Mouse (Mus musculus): ENCODE measurements around the gene Mpped1. TPM values are rescaled to one million over a fixed set of nuclear protein-coding genes. Genes with fewer than 3 reads are reported as not detected.

Mpped1 gene
- polyA plus RNA-seq, 1 experiment from 2014 or later: 400 TPM

DNA sequence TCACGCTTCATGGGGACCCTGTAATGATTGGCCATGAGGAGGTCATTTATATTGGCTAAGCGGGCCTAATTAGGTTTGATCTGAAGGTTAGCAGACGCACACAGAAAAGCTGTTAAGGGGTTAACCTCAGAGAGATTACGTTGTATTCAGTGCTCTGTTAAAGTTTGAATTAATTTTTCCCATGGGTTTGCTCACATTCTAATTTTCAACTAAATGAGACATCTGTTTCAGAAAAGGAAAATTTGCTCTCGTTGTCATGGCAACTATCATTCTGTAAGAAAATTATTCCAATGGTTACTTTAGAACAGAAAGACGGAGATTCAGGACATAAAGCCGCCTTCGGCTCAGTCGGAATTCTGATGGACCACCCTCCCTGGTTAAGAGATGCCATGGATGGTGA is 68.9 kb downstream of the Mpped1 start:
- ATAC-seq: peak; percentile 11
- H3K27ac ChIP-seq (ENCODE audit: low read length): peak overlapping the region; percentile 94
- no peak overlapping the region for H3K4me3 ChIP-seq (replicated peaks; ENCODE audit: low read length)
- WGBS: 16% methylated on average over 9 of the region's 9 CpGs
- no peaks in the 10 kb centered on the region for H3K27me3 ChIP-seq (replicated peaks; ENCODE audit: control insufficient read depth, insufficient read depth, low read length)
- peak overlapping the region; percentile 23; the same call in 1 of the 2 replicates for H3K9ac ChIP-seq (replicated peaks; ENCODE audit: low read depth, low read length)
- no peaks in the 10 kb centered on the region for H3K36me3 ChIP-seq (ENCODE audit: control insufficient read depth, insufficient read depth)
- peaks cover 89% of the 10 kb centered on the region for H3K4me1 ChIP-seq (replicated peaks; ENCODE audit: control insufficient read depth, insufficient read depth, low read length)
- H3K4me2 ChIP-seq (ENCODE audit: low read length): peak overlapping the region; percentile 31
- no peaks in the 10 kb centered on the region for H3K9me3 ChIP-seq (ENCODE audit: control insufficient read depth, low read length)

DNA sequence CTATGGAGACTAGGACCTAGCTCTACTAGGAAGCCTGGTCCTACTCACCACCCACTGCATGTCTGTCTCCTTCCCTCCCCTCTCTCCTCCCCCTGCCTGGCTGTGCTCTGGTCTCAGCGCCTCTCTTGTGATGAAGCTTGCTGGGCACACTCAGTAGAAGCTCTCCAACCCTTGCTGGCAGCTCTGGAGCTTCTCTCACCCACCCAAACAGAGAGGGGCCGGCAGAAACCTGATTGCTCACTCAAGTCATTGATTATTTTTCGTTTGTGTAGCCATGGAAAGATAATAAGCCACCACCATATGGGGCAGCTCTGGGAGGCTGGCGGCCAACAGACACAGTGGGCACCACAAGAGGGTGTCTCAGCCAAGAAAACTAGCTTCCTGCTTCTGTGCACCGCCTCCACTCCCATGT is 74.1 kb downstream of the Mpped1 start:
- Histone ChIP-seq H3K27me3 (replicated peaks; ENCODE audit: control insufficient read depth, insufficient read depth, low read length) (no peaks in the 10 kb centered on the region), H3K9me3 (ENCODE audit: control insufficient read depth, low read length) (no peaks in the 10 kb centered on the region), H3K36me3 (ENCODE audit: control insufficient read depth, insufficient read depth) (peaks cover 6% of the 10 kb centered on the region; the same call in 1 of the 2 replicates), H3K4me3 (replicated peaks; ENCODE audit: low read length) (no peak overlapping the region), H3K27ac (ENCODE audit: low read length) (peak overlapping the region; percentile 42; the same call in 1 of the 2 replicates), H3K4me2 (ENCODE audit: low read length) (no peak overlapping the region), H3K9ac (replicated peaks; ENCODE audit: low read depth, low read length) (no peak overlapping the region), H3K4me1 (replicated peaks; ENCODE audit: control insufficient read depth, insufficient read depth, low read length) (peaks cover 43% of the 10 kb centered on the region)
- ATAC-seq: peak; percentile 49
- 49% methylated on average over 5 of the region's 5 CpGs for WGBS

DNA sequence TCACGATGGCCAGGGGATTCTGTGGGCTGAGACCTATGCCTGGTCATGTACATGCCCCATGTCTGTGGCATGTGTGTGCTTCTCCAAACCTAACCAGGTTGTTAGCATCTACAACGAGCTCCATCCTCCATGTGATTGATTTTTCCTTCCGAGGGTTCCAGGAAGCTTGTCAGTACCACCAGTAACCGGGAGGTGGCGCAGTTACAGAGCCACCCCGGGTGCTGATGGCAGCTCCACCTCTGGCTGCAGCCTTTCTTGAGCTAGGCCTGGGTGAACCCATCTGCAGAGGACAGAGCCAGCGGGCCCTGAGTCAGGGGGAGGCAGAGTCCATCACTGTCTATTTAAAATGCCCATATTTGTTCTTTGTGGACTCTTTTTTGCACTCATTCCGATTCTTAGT is 77.9 kb downstream of the Mpped1 start:
- H3K4me2 ChIP-seq (ENCODE audit: low read length): no peak overlapping the region
- H3K4me1 ChIP-seq (replicated peaks; ENCODE audit: control insufficient read depth, insufficient read depth, low read length): peaks cover 13% of the 10 kb centered on the region
- H3K27ac ChIP-seq (ENCODE audit: low read length): no peak overlapping the region
- H3K9ac ChIP-seq (replicated peaks; ENCODE audit: low read depth, low read length): no peak overlapping the region
- no peaks in the 10 kb centered on the region for H3K9me3 ChIP-seq (ENCODE audit: control insufficient read depth, low read length)
- peaks cover 6% of the 10 kb centered on the region; the same call in 1 of the 2 replicates for H3K36me3 ChIP-seq (ENCODE audit: control insufficient read depth, insufficient read depth)
- no peaks in the 10 kb centered on the region for H3K27me3 ChIP-seq (replicated peaks; ENCODE audit: control insufficient read depth, insufficient read depth, low read length)
- no peak for ATAC-seq
- WGBS: 20% methylated on average over 8 of the region's 8 CpGs
- no peak overlapping the region for H3K4me3 ChIP-seq (replicated peaks; ENCODE audit: low read length)

DNA sequence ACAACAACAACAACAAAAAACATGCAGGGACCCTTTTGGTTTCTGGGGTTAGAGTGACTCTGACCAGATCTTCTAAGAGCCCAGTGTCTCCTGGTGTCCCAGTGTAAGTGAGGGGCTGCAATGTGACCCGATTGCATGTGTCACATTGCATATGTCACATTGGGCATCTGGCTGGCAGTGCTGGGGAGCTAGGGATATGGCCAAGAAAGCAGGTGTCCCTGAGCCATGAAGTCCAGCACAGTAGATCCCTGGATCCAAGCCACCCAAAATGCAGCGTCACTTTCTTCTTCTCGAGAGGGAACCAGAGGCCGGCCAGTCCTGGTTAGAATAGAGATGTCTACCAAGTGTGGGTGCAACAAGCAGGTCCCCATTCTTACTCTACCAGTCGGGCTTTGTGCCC is 86.4 kb downstream of the Mpped1 start:
- Histone ChIP-seq H3K4me2 (ENCODE audit: low read length) (no peak overlapping the region), H3K27ac (ENCODE audit: low read length) (no peak overlapping the region), H3K9me3 (ENCODE audit: control insufficient read depth, low read length) (no peaks in the 10 kb centered on the region), H3K9ac (replicated peaks; ENCODE audit: low read depth, low read length) (no peak overlapping the region), H3K36me3 (ENCODE audit: control insufficient read depth, insufficient read depth) (no peaks in the 10 kb centered on the region), H3K4me3 (replicated peaks; ENCODE audit: low read length) (no peak overlapping the region), H3K27me3 (replicated peaks; ENCODE audit: control insufficient read depth, insufficient read depth, low read length) (no peaks in the 10 kb centered on the region), H3K4me1 (replicated peaks; ENCODE audit: control insufficient read depth, insufficient read depth, low read length) (peaks cover under 1% of the 10 kb centered on the region; the same call in 1 of the 2 replicates)
- 88% methylated on average over 5 of the region's 5 CpGs for WGBS
- ATAC-seq: no peak

DNA sequence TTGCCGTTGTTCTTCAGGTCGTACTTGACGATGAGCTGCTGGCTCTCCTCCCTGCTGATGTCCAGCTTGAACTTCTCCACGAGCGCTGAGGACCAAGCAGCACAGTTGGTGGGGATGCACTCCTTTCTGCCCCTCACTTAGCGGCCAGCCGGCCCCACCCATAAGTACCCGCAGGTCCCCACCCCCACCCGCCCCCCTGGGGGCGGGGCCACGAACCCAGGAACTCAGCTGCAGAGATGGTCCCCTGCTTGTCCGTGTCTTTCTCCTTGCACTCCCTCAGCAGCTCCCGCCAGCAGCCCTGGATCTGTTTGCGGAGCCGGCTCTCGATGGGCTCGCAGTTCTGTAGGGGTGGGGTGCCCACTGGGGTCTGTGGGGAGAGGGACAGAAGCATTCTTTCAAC is 91.7 kb downstream of the Mpped1 start:
- Histone ChIP-seq H3K27ac (ENCODE audit: low read length) (no peak overlapping the region), H3K4me2 (ENCODE audit: low read length) (no peak overlapping the region; the same call in 1 of the 2 replicates), H3K9me3 (ENCODE audit: control insufficient read depth, low read length) (no peaks in the 10 kb centered on the region), H3K36me3 (ENCODE audit: control insufficient read depth, insufficient read depth) (no peaks in the 10 kb centered on the region), H3K4me1 (replicated peaks; ENCODE audit: control insufficient read depth, insufficient read depth, low read length) (peaks cover 6% of the 10 kb centered on the region; the same call in 1 of the 2 replicates), H3K4me3 (replicated peaks; ENCODE audit: low read length) (no peak overlapping the region), H3K27me3 (replicated peaks; ENCODE audit: control insufficient read depth, insufficient read depth, low read length) (no peaks in the 10 kb centered on the region), H3K9ac (replicated peaks; ENCODE audit: low read depth, low read length) (no peak overlapping the region)
- WGBS: 15% methylated on average over 17 of the region's 17 CpGs
- ATAC-seq: no peak

DNA sequence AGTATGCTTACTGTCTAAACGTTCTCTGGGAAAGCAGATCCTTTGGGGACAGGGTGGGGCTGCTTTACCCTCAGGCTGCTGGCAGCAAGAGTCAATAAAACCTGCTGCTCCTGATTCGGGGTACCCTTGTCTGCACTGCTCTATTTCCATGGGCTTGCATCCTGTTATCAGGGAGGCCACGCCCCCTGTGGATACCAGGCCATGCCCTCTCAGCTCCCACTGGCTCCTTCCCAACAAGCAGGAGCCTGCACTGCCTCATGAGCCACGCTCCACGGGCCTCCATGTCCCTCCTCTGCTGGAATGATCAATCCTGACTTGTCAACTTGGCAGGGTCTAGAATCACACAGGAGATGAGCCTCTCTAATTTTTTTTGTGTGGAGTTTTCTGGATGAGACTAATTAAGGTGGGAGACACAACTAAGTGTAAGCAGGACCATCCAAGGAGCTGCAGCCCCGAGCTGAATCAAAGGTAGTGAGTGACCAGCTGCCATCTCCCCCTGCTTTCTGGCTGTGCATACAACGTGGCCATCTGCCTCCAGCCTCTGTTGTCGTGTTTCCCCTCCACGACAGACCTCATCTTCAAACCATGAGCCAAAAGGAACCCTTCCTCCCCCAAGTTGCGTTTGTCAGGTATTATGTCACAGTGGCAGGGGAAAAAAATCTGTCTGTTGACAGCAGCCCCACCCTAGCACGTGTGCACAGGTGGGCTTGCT is 98.0 kb downstream of the Mpped1 start:
- Histone ChIP-seq H3K36me3 (ENCODE audit: control insufficient read depth, insufficient read depth) (no peaks in the 10 kb centered on the region), H3K27ac (ENCODE audit: low read length) (peak overlapping the region; percentile 56), H3K4me3 (replicated peaks; ENCODE audit: low read length) (no peak overlapping the region), H3K27me3 (replicated peaks; ENCODE audit: control insufficient read depth, insufficient read depth, low read length) (no peaks in the 10 kb centered on the region), H3K4me1 (replicated peaks; ENCODE audit: control insufficient read depth, insufficient read depth, low read length) (peaks cover 12% of the 10 kb centered on the region), H3K9ac (replicated peaks; ENCODE audit: low read depth, low read length) (no peak overlapping the region), H3K9me3 (ENCODE audit: control insufficient read depth, low read length) (no peaks in the 10 kb centered on the region), H3K4me2 (ENCODE audit: low read length) (no peak overlapping the region)
- WGBS: 45% methylated on average over 11 of the region's 11 CpGs
- no peak for ATAC-seq

DNA sequence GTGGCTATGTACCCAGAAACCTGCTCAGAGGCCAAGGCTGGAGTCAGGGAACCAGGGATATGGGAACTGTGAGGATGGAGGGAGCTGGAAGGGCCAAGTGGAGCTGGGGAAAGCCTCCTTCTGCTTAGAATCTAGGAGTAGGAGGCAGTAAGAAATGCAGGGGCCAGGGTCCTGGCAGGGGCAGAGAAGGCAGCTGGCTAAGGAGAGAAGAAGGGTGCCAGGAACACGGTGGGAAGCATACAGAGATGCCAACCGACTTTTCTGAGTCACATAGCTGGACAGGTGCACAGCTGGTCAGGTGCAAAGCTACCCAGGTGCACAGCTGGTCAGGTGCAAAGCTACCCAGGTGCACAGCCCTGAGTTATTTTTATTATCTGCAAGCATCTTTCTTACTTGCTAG is 98.6 kb downstream of the Mpped1 start:
- Histone ChIP-seq H3K4me2 (ENCODE audit: low read length) (no peak overlapping the region), H3K4me3 (replicated peaks; ENCODE audit: low read length) (no peak overlapping the region), H3K36me3 (ENCODE audit: control insufficient read depth, insufficient read depth) (no peaks in the 10 kb centered on the region), H3K27me3 (replicated peaks; ENCODE audit: control insufficient read depth, insufficient read depth, low read length) (no peaks in the 10 kb centered on the region), H3K4me1 (replicated peaks; ENCODE audit: control insufficient read depth, insufficient read depth, low read length) (peaks cover 12% of the 10 kb centered on the region), H3K9ac (replicated peaks; ENCODE audit: low read depth, low read length) (no peak overlapping the region), H3K9me3 (ENCODE audit: control insufficient read depth, low read length) (no peaks in the 10 kb centered on the region), H3K27ac (ENCODE audit: low read length) (no peak overlapping the region)
- 62% methylated on average over 2 of the region's 2 CpGs for WGBS
- ATAC-seq: no peak

DNA sequence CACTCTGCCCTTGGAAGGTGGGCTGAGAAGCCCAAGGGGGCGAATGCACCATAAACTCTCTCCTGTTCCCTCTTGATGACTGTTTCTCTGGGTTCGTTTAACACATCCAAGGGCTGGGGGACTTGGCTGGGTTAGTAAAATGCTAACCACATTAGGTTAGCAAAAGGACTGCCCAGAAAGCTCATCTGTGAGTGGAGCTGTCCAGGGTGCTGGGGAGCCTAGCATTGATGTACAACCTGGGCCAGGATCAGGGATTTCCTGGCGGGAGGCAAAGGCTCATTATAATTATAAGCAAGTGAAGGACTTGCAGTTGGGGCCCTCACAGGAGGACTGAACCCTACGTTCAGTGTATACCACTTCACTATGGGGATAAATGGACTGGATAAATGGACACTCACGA is 100.6 kb downstream of the Mpped1 start:
- Histone ChIP-seq H3K4me2 (ENCODE audit: low read length) (no peak overlapping the region), H3K36me3 (ENCODE audit: control insufficient read depth, insufficient read depth) (no peaks in the 10 kb centered on the region), H3K4me1 (replicated peaks; ENCODE audit: control insufficient read depth, insufficient read depth, low read length) (peaks cover 23% of the 10 kb centered on the region), H3K27ac (ENCODE audit: low read length) (0 out of 2 replicates have a peak overlapping the region, but pooled peaks have one; percentile 18), H3K27me3 (replicated peaks; ENCODE audit: control insufficient read depth, insufficient read depth, low read length) (no peaks in the 10 kb centered on the region), H3K4me3 (replicated peaks; ENCODE audit: low read length) (no peak overlapping the region), H3K9me3 (ENCODE audit: control insufficient read depth, low read length) (no peaks in the 10 kb centered on the region), H3K9ac (replicated peaks; ENCODE audit: low read depth, low read length) (no peak overlapping the region)
- 21% methylated on average over 5 of the region's 5 CpGs for WGBS
- ATAC-seq: no peak

DNA sequence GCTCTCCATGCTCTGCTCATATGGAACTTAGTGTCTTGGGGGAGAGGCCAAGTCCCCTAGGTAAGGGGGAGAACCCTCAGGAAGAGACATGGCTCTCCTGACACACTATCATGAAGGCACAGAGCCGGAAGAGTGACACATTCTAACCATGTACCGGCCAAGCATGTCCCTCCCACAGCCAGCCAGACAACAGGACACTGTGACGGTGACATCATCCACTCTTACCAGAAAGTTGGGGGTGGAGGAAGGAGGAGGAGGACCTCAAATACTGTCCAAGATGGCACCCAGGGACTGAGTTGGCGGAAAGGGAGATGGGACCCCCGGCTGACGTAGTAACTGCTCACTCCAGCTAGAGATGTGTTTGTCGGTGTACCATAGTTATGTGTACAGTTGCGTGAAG is 104.6 kb downstream of the Mpped1 start:
- Histone ChIP-seq H3K4me1 (replicated peaks; ENCODE audit: control insufficient read depth, insufficient read depth, low read length) (peaks cover 11% of the 10 kb centered on the region), H3K9me3 (ENCODE audit: control insufficient read depth, low read length) (no peaks in the 10 kb centered on the region), H3K9ac (replicated peaks; ENCODE audit: low read depth, low read length) (no peak overlapping the region), H3K4me3 (replicated peaks; ENCODE audit: low read length) (no peak overlapping the region), H3K27ac (ENCODE audit: low read length) (peak overlapping the region; percentile 81), H3K27me3 (replicated peaks; ENCODE audit: control insufficient read depth, insufficient read depth, low read length) (no peaks in the 10 kb centered on the region), H3K4me2 (ENCODE audit: low read length) (no peak overlapping the region), H3K36me3 (ENCODE audit: control insufficient read depth, insufficient read depth) (no peaks in the 10 kb centered on the region)
- WGBS: 90% methylated on average over 8 of the region's 8 CpGs
- no peak for ATAC-seq
